Mouse (Mus musculus) testis, adult 2 months (tissue): ENCODE measurements around the gene Armc9.

Experiments
- CTCF ChIP-seq: fragments of 200-500 bp; IDR thresholded peaks from 2 replicates; pipeline ENCODE4 v1.5.1; 2012; ENCODE audit warnings: low read depth, mild to moderate bottlenecking, inconsistent platforms, low read length, moderate library complexity; ENCODE audit not compliant: control insufficient read depth, insufficient read depth, insufficient replicate concordance
- POLR2A ChIP-seq: fragments of 200-500 bp; IDR thresholded peaks from 2 replicates; pipeline ENCODE4 v1.6.1; 2012; ENCODE audit warnings: low read depth, mild to moderate bottlenecking, inconsistent platforms, low read length, moderate library complexity; ENCODE audit not compliant: control insufficient read depth

DNA sequence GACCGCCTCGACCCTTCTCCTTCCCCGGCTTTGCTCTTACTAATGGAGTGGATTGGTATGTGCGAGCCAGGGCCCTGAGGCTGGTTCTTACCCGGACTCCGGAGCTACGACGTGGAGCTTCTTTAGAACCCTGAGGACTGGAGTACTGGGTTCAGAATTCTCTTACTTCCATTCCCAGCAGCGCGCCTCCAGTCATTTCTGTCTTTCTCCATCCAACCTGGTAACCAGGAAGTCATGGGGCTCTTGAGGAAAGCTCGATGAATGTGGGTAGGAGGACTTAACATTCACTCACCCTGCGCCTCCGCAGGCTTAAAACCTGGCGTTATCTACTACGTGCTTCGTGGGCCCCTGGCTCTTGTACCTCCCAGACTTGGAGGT is 149.3 kb downstream of the Armc9 start:
- TF ChIP-seq CTCF (no peak), POLR2A (no peak)
